Mouse (Mus musculus): ENCODE results near the gene Slc36a2. TPM values are rescaled to one million over a fixed set of nuclear protein-coding genes. Genes with fewer than 3 reads are reported as not detected.

Slc36a2 gene
- polyA plus RNA-seq, 1 experiment from 2014 or later = 25.4 TPM

DNA sequence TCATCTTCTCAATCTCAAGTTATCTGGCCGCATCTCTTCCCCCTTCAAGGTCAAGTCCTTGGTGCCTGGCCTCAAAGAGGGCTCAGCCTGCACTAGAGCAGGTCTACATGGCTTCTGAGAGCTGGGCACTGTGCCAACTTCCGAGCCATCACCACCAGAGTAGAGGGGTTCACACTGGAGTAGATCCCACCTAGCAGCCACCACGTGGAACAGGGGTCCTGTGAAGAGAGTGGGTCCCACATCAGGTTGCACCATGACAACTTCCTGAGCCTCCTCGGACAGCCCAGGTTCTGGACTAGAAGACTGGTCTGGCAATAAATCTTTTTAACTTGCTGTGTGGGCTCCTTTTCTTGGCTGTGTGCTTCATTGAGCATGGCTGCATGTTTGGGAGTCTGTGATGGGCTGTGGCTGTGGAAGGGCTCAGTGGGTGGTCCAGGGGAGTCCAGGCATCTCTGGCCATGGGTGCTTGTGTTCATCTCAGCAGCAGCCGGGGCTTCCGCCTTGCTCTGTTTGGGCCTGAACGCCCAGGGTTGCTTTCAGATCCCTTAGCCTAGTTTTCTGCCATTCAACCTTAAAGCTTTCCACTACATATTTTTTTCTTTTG lies 74.2 kb downstream of the Slc36a2 start:
- H3K36me3 ChIP-seq (ENCODE audit: insufficient read depth, low read length) = no peaks in the 10 kb centered on the region
- no peaks in the 10 kb centered on the region for H3K27me3 ChIP-seq (replicated peaks; ENCODE audit: insufficient read depth, low read length)
- no peaks in the 10 kb centered on the region for H3K4me1 ChIP-seq (ENCODE audit: insufficient read depth, low read depth, low read length)
- no peak overlapping the region for H3K4me3 ChIP-seq (ENCODE audit: low read depth, low read length)
- ATAC-seq (no peak), DNase-seq (ENCODE audit: low spot score) (no peak)
- no peak overlapping the region for H3K27ac ChIP-seq (ENCODE audit: low read length)
- H3K4me2 ChIP-seq (replicated peaks; ENCODE audit: low read depth, low read length) = no peak overlapping the region
- TF ChIP-seq CTCF (IDR thresholded peaks at IDR 0.05) = no peak
- no peak for TF ChIP-seq EP300 (IDR thresholded peaks at IDR 0.05)
- H3K9me3 ChIP-seq (ENCODE audit: low read length) = no peaks in the 10 kb centered on the region
- no peak overlapping the region for H3K9ac ChIP-seq (replicated peaks; ENCODE audit: low read depth)
- WGBS = 46% methylated on average over 7 of the region's 7 CpGs

- H3K4me3 ChIP-seq (ENCODE audit: low read depth, low read length) = no peak overlapping the region
- no peak for TF ChIP-seq EP300 (IDR thresholded peaks at IDR 0.05)
- TF ChIP-seq CTCF (IDR thresholded peaks at IDR 0.05) = no peak
- no peaks in the 10 kb centered on the region for H3K9me3 ChIP-seq (ENCODE audit: low read length)
- H3K4me1 ChIP-seq (ENCODE audit: insufficient read depth, low read depth, low read length) = no peaks in the 10 kb centered on the region
- no peak overlapping the region for H3K4me2 ChIP-seq (replicated peaks; ENCODE audit: low read depth, low read length)
- ATAC-seq (no peak), DNase-seq (ENCODE audit: low spot score) (no peak)
- no peaks in the 10 kb centered on the region for H3K27me3 ChIP-seq (replicated peaks; ENCODE audit: insufficient read depth, low read length)
- 84% methylated on average over 7 of the region's 7 CpGs for WGBS
- no peak overlapping the region for H3K9ac ChIP-seq (replicated peaks; ENCODE audit: low read depth)
- H3K36me3 ChIP-seq (ENCODE audit: insufficient read depth, low read length) = no peaks in the 10 kb centered on the region
- no peak overlapping the region for H3K27ac ChIP-seq (ENCODE audit: low read length)
Measured at GRCm38 (mm10) chr11:55109521-55110300, 75.2 kb downstream of the Slc36a2 start.

Other genes with a start within 250 kb of the Slc36a2 start
- gene Tnip1, start 222.2 kb downstream of the Slc36a2 start, polyA plus RNA-seq (2015; fragmentation: Nextera tagmentation; extraction: Ambion mirVana) = 17.6 and 22.7 TPM in 2 replicates
- gene Anxa6, start 151.6 kb downstream of the Slc36a2 start, polyA plus RNA-seq (2015; fragmentation: Nextera tagmentation; extraction: Ambion mirVana) = 228 and 265 TPM in 2 replicates
- gene Ccdc69, start 106.9 kb downstream of the Slc36a2 start, polyA plus RNA-seq (2015; fragmentation: Nextera tagmentation; extraction: Ambion mirVana) = 1.4 and 1.8 TPM in 2 replicates
- gene Gm2a, start 87.0 kb downstream of the Slc36a2 start, polyA plus RNA-seq (2015; fragmentation: Nextera tagmentation; extraction: Ambion mirVana) = 23.6 and 26.6 TPM in 2 replicates
- gene Slc36a3, start 33.4 kb downstream of the Slc36a2 start, polyA plus RNA-seq (2015; fragmentation: Nextera tagmentation; extraction: Ambion mirVana) = 0.07 TPM in 1 of 2 replicates, not detected in the other
- 1.7 and 1.8 TPM in 2 replicates for gene Slc36a1, start 19.3 kb upstream of the Slc36a2 start, polyA plus RNA-seq (2015; fragmentation: Nextera tagmentation; extraction: Ambion mirVana)
- 0.23 TPM in 2 replicates for gene Fat2, start 151.5 kb upstream of the Slc36a2 start, polyA plus RNA-seq (2015; fragmentation: Nextera tagmentation; extraction: Ambion mirVana)
- 3,302 and 3,486 TPM in 2 replicates for gene Sparc, start 238.1 kb upstream of the Slc36a2 start, polyA plus RNA-seq (2015; fragmentation: Nextera tagmentation; extraction: Ambion mirVana)

Measured in lung, postnatal 0 days (tissue).